Mouse (Mus musculus): ENCODE results near the gene Gosr2.

DNA sequence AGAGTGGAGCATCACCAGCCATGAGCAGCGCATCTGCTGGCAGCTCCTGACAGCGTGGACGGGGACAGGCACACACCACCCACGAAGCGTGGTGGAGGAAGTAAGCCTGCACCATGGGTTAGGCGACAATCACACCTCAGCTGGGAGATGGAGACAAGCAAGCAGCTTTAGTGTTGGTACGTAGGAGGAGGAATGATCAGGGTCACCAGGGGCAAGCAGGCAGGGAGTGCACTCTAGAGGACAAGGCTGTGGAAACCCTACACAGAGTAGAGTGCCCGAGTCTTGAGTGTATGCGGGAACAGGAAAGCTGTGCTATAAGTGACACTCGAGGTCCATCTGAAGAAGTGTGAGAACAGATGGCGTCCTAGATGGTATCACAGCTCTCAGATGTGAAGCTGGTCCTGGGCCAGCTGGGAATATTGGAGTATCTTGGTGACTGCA lies 26.7 kb upstream of the Gosr2 start:
- TF ChIP-seq CTCF (IDR thresholded peaks at IDR 0.05; ENCODE audit: extremely low read depth, insufficient read depth, low read length) = no peak
- TF ChIP-seq POLR2A (IDR thresholded peaks at IDR 0.05; ENCODE audit: extremely low read depth, insufficient read depth, low read length) = no peak

Data from cortical plate, adult 2 months (tissue).